Mouse (Mus musculus): Measurements from ENCODE around the gene Selenof.

DNA sequence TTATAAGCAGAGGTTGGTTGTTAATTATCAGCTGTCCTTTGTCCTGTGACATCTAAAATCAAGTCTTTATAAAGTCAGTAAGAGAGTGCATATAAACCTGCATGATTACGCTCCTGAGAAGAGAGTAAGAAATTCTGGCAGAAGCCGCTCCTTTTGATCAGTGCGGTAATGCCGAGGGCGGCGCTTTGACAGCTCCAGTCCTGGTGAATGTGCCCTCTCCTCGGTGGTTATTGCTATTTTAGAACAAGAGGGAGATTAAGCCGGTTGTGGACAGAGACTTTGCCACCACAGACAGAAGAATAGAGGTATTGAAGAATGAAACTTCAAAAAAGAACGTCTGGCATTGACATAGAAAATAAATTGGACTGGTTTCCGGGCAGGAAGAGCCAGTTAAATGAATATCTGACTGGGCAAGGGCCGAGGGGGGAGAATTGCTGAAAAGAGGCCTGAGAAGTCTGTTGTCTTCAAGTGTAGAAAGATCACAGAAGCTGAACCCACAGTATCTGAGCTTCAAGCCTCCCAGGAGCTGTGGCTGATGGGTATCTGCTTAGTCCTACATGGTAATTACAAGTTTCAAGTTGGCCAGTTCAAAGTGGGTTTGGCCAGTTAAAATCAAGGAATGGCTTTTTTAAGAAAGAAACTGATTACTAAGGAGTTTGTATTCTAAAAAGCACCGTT, 27.8 kb downstream of the Selenof start:
- TF ChIP-seq CTCF (conservative IDR thresholded peaks at IDR 0.05; ENCODE audit: insufficient read depth, insufficient read length, low read depth, low read length), result no peak
- TF ChIP-seq POLR2A (IDR thresholded peaks at IDR 0.05; ENCODE audit: low read depth, low read length), result no peak

Data from kidney, adult 2 months (tissue).